Mouse (Mus musculus) neural tube, embryonic 14.5 days (tissue): ENCODE measurements around the gene Khk. TPM values are rescaled to one million over a fixed set of nuclear protein-coding genes. Genes with fewer than 3 reads are reported as not detected.
"Not testable (repeated sequence)": the region's sequence is repeated elsewhere in the genome, so short reads cannot be mapped to it uniquely, and the experiment has no call there.

Experiments used
- ATAC-seq: fragments of 200-750 bp; cut with Nextera tagmentation; 2 replicates; pipeline ENCODE4 v1.8.0; 2017; ENCODE audit warnings: low read depth, mild to moderate bottlenecking, moderate TSS enrichment, moderate library complexity
- H3K27ac ChIP-seq: fragments of 300-500 bp; sonication (generic); 2 replicates; pipeline ENCODE4 v1.5.1; 2014; ENCODE audit warnings: low read depth, mild to moderate bottlenecking, control low read depth, low read length, moderate library complexity, mixed read lengths
- H3K27me3 ChIP-seq: fragments of 300-500 bp; sonication (generic); 2 replicates; pipeline ENCODE4 v1.6.1; 2014; ENCODE audit warnings: low read length; ENCODE audit not compliant: control insufficient read depth, insufficient read depth
- H3K36me3 ChIP-seq: fragments of 300-500 bp; sonication (generic); 2 replicates; pipeline ENCODE4 v1.6.1; 2014; ENCODE audit warnings: low read length, mixed read lengths; ENCODE audit not compliant: control insufficient read depth, insufficient read depth
- H3K4me1 ChIP-seq: fragments of 300-500 bp; sonication (generic); 2 replicates; pipeline ENCODE4 v1.6.1; 2014; ENCODE audit warnings: low read length; ENCODE audit not compliant: control insufficient read depth, insufficient read depth
- H3K4me2 ChIP-seq: fragments of 300-500 bp; sonication (generic); 2 replicates; pipeline ENCODE4 v1.6.1; 2014; ENCODE audit warnings: mild to moderate bottlenecking, low read depth, low read length, control low read depth
- H3K4me3 ChIP-seq: fragments of 300-500 bp; sonication (generic); 2 replicates; pipeline ENCODE4 v1.5.1; 2014; ENCODE audit warnings: low read depth, low read length, control low read depth, mixed read lengths
- H3K9ac ChIP-seq: fragments of 300-500 bp; sonication (generic); replicated peaks from 2 replicates; pipeline ENCODE4 v1.6.1; 2014; ENCODE audit warnings: low read depth, mild to moderate bottlenecking, control low read depth, low read length, mixed read lengths
- H3K9me3 ChIP-seq: fragments of 300-500 bp; sonication (generic); 2 replicates; pipeline ENCODE4 v1.6.1; 2016; ENCODE audit warnings: low read length; ENCODE audit not compliant: control insufficient read depth
- WGBS: fragments of 180-500 bp; shearing (Covaris S2); extraction: QIAGEN DNeasy Blood & Tissue Kit; methylation state at CpG from one replicate; pipeline ENCODE4 v1.1.7; 2014; 5-methylcytosine and 5-hydroxymethylcytosine counted together
- polyA plus RNA-seq: library from polyadenylated mRNA; unstranded; fragments of >200 nt; fragmentation: Nextera tagmentation; extraction: Ambion mirVana; gene quantifications from 2 replicates; pipeline ENCODE4 v1.2.1, GENCODE M21; 2014

The Khk gene
- 8.3 and 10.4 TPM in 2 replicates for polyA plus RNA-seq

GRCm38 (mm10) chr5:30921256-30922033 is at the start of gene Khk:
TSS of gene Khk (plus strand) at chr5:30921431.
- no peaks in the 10 kb centered on the region for H3K36me3 ChIP-seq
- no peaks in the 10 kb centered on the region for H3K27me3 ChIP-seq
- peak within 1 kb of the TSS; percentile 47 for H3K4me3 ChIP-seq
- H3K9me3 ChIP-seq = no peaks in the 10 kb centered on the region
- H3K27ac ChIP-seq = peak within 1 kb of the TSS; percentile 69
- peak; percentile 66 for ATAC-seq
- peak within 1 kb of the TSS; percentile 84 for H3K4me2 ChIP-seq
- 1% methylated on average over 35 of the region's 40 CpGs for WGBS
- H3K4me1 ChIP-seq = peaks cover 11% of the 10 kb centered on the region; the same call in 1 of the 2 replicates
- H3K9ac ChIP-seq = peak within 1 kb of the TSS; percentile 56

- Histone ChIP-seq H3K27me3 (no peaks in the 10 kb centered on the region), H3K4me1 (peaks cover 8% of the 10 kb centered on the region), H3K36me3 (peaks cover 60% of the 10 kb centered on the region; the same call in 1 of the 2 replicates), H3K4me3 (no peak overlapping the region), H3K9ac (no peak overlapping the region), H3K9me3 (no peaks in the 10 kb centered on the region), H3K4me2 (no peak overlapping the region), H3K27ac (no peak overlapping the region)
- no peak for ATAC-seq
- WGBS = 96% methylated on average over 9 of the region's 9 CpGs
Measured at GRCm38 (mm10) chr5:30872574-30872973, 48.7 kb upstream of the Khk start.

GRCm38 (mm10) chr5:30874365-30874764 is 46.9 kb upstream of the Khk start:
- 94% methylated on average over 7 of the region's 7 CpGs for WGBS
- Histone ChIP-seq H3K27me3 (no peaks in the 10 kb centered on the region), H3K36me3 (peaks cover 64% of the 10 kb centered on the region; the same call in 1 of the 2 replicates), H3K9ac (no peak overlapping the region), H3K27ac (no peak overlapping the region), H3K4me1 (peaks cover 8% of the 10 kb centered on the region), H3K4me3 (no peak overlapping the region), H3K9me3 (no peaks in the 10 kb centered on the region), H3K4me2 (no peak overlapping the region)
- no peak for ATAC-seq

- Histone ChIP-seq H3K9ac (no peak overlapping the region), H3K4me3 (no peak overlapping the region), H3K27ac (no peak overlapping the region), H3K4me1 (no peaks in the 10 kb centered on the region), H3K4me2 (no peak overlapping the region), H3K36me3 (peaks cover 43% of the 10 kb centered on the region; the same call in 1 of the 2 replicates), H3K27me3 (no peaks in the 10 kb centered on the region), H3K9me3 (no peaks in the 10 kb centered on the region)
- WGBS = 65% methylated on average over 6 of the region's 6 CpGs
- ATAC-seq = no peak
Measured at GRCm38 (mm10) chr5:30878616-30879015, 42.6 kb upstream of the Khk start.

GRCm38 (mm10) chr5:30879347-30879943 is 41.8 kb upstream of the Khk start:
- Histone ChIP-seq H3K36me3 (peaks cover 34% of the 10 kb centered on the region; the same call in 1 of the 2 replicates), H3K27ac (no peak overlapping the region), H3K4me3 (no peak overlapping the region), H3K4me1 (no peaks in the 10 kb centered on the region), H3K9ac (no peak overlapping the region), H3K4me2 (no peak overlapping the region), H3K27me3 (no peaks in the 10 kb centered on the region), H3K9me3 (no peaks in the 10 kb centered on the region)
- ATAC-seq = no peak
- 85% methylated on average over 5 of the region's 5 CpGs for WGBS

- 91% methylated on average over 4 of the region's 4 CpGs for WGBS
- H3K4me2 ChIP-seq, H3K4me3 ChIP-seq, H3K27me3 ChIP-seq, H3K4me1 ChIP-seq, H3K9ac ChIP-seq, H3K9me3 ChIP-seq, H3K27ac ChIP-seq, ATAC-seq: not testable (repeated sequence)
- peaks cover 11% of the 10 kb centered on the region; the same call in 1 of the 2 replicates for H3K36me3 ChIP-seq
Measured at GRCm38 (mm10) chr5:30881839-30882238, 39.4 kb upstream of the Khk start.

- Histone ChIP-seq H3K4me2 (peak overlapping the region; percentile 71), H3K27me3 (no peaks in the 10 kb centered on the region), H3K4me1 (peaks cover 14% of the 10 kb centered on the region), H3K36me3 (no peaks in the 10 kb centered on the region), H3K9me3 (no peaks in the 10 kb centered on the region), H3K4me3 (no peak overlapping the region), H3K9ac (no peak overlapping the region), H3K27ac (no peak overlapping the region)
- no peak for ATAC-seq
- 58% methylated on average over 4 of the region's 4 CpGs for WGBS
Measured at GRCm38 (mm10) chr5:30886209-30886608, 35.0 kb upstream of the Khk start.

GRCm38 (mm10) chr5:30886731-30887130 is 34.5 kb upstream of the Khk start:
- H3K9me3 ChIP-seq = no peaks in the 10 kb centered on the region
- peaks cover 14% of the 10 kb centered on the region for H3K4me1 ChIP-seq
- no peak for ATAC-seq
- 29% methylated on average over 5 of the region's 5 CpGs for WGBS
- peak overlapping the region; percentile 94 for H3K27ac ChIP-seq
- peak overlapping the region; percentile 71; the same call in 1 of the 2 replicates for H3K9ac ChIP-seq
- H3K36me3 ChIP-seq = peaks cover 1% of the 10 kb centered on the region; the same call in 1 of the 2 replicates
- H3K4me3 ChIP-seq = peak overlapping the region; percentile 59
- H3K4me2 ChIP-seq = peak overlapping the region; percentile 71
- H3K27me3 ChIP-seq = no peaks in the 10 kb centered on the region

- Histone ChIP-seq H3K36me3 (peaks cover 8% of the 10 kb centered on the region), H3K27me3 (no peaks in the 10 kb centered on the region), H3K27ac (peak overlapping the region; percentile 94), H3K9ac (peak overlapping the region; percentile 71), H3K4me3 (peak overlapping the region; percentile 59), H3K4me1 (peaks cover 14% of the 10 kb centered on the region), H3K9me3 (no peaks in the 10 kb centered on the region), H3K4me2 (peak overlapping the region; percentile 71)
- WGBS = 0% methylated on average over 19 of the region's 19 CpGs
- peak; percentile 28 for ATAC-seq
Measured at GRCm38 (mm10) chr5:30887331-30887761, 33.9 kb upstream of the Khk start.
